Mouse (Mus musculus): ENCODE data around the gene Reep3.
A peak's percentile ranks its signal among the peaks of the same experiment; 100 is the strongest.
"Not testable (repeated sequence)": the region's sequence is repeated elsewhere in the genome, so short reads cannot be mapped to it uniquely, and the experiment has no call there.

Reep3 gene

DNA sequence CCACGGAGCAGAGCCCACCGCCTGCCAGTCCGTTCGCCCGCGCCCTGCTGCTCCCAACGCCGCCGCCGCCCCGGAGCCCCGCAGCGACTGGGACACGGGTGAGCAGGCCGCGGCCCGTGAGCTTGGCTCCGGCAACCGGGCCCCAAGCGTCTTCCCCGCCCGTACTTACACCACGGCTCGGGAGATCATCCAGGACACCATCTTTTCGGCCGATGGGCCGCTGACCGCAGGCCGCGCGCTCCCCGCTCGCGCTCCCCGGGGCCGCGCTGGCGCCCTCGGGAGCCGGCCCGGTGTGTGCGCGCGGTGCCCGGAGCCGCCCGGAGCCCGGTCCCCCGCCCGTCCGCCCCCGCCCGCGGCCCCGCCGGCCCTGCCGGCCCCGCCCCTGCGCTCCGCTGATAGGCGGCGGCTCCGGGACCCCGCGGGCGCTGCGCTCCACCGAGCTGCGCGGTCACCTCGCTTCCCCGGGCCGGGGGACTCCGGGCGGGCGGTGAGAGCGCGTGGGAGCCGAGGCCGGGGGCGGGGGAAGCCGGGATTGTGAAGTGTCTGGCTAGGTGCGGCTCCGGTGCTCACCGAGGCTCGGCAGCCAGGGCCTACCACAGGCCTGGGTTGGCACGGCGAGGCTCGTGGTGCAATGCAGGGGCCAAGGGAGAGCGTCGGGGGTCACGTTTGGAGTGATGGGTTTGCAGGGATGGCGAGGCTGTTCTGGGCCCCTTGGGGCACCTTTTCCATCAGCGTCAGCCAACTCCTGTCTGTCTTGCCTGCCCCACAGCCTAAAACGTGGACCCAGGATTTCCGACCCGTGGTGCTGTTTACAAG is at the start of gene Reep3:
TSS of gene Reep3 (minus strand) at position 325 of the 816 bp plus-strand sequence.
- DNase-seq: peak; percentile 81

DNA sequence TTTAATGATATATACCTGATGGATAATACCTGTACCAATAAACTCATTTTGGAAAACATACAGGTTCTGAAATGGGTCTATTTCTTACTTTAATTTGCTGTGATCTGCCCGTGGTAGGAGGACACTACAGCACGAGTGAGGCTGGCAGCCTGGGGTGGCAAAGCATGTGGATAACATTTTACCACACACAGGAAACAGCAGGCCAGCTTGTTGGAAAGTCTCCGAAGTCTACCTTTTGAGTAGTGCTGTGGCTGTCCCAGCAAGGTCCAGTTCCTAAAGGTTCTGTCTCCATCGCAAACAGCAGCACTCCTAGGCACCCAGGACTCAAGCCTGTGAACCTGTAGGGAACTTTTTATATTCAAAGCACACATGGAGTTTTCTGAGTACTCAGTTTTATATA is 48.9 kb upstream of the Reep3 start:
- no peak for DNase-seq

DNA sequence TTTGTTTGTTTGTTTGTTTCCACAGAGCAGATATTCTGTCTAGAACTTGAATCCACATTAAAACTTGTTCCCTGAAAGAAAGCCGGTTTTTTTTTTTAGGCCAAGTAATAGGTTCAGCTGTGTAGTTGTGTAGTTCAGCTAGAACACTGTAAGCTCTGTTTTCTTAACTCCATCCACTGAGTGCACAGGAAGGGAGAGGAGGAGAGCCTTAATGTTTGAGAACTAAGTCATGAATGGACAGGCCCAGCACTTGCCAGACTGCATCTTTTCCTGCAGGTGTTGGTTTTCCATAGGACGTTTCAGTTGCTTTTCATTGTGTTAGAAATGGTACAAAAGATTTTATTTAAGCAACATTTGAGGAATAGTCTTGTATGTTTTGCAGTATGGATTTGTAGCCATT is 47.5 kb upstream of the Reep3 start:
- no peak for DNase-seq

DNA sequence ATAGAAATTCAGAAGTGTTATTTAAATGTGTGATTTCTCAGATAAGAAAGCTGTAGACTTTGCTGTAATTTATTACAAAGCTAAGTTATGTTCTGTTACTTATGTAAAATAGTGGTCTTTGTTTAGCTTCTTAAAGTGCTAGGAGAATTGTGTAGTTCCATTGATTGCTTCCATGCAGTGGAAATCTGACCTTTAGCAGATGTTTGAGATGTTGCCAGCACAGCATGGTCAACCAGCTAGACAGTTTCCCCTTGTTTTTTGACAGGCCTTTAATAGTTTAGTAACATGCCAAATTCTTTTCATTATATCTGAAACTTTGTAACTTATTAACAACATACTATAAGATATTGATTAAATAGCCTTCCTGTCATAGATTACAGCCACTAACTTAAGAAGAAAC is 46.9 kb upstream of the Reep3 start:
- no peak for DNase-seq

DNA sequence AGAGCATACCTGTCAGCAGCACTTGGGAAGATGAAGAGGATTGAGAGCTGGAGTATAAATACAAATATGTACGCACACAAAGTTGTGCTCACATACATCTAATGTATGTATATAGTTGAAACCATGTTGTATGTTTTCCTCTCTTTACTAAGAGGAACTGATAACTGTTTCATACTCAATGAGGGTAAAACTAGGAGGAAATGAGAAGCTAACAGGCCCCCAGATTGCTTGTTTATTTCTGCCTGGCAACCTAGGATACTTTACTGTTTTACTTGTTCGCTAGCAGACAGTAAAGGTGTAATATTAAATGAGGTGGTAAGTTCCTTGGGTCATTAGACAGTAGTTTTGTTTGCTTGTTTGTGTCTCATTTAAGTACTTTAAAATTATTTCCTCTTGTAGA is 40.7 kb upstream of the Reep3 start:
- DNase-seq: no peak

DNA sequence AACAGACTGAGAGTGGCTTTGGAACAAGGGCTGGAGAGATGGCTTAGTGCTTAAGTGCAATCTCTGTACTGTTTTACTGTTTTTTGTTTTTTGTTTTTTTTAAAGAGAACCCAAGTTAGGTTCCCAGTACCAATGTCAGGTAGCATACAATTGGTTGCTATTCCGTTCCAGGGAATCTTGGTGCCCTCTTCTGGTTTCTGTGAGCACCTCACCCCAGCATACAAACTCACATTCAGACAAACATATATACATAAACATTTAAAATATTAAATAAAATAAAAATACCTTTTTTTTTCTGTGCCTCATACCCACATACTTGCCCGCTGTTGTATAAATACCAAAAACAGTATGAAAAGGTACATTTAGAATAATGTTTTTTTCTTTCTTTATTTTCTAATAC is 37.6 kb upstream of the Reep3 start:
- DNase-seq: no peak

DNA sequence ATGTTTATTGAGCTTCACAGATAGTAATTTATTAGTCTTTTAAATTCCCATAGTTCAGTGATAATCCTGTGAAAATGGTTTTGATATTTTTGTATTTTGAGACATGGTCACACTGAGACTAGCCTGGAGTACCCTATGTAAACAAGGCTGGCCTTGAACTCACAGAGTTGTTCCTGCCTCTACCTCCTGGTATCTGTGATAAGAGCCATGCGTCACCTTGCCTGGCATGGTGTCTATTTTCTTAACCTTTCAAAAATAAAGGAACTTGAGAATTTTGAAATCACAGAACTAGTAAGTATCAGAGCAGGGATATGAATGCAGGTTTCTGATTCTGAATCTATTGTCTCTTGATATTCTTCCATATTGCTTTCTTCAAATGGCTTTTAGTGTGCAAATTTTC is 35.0 kb upstream of the Reep3 start:
- no peak for DNase-seq

DNA sequence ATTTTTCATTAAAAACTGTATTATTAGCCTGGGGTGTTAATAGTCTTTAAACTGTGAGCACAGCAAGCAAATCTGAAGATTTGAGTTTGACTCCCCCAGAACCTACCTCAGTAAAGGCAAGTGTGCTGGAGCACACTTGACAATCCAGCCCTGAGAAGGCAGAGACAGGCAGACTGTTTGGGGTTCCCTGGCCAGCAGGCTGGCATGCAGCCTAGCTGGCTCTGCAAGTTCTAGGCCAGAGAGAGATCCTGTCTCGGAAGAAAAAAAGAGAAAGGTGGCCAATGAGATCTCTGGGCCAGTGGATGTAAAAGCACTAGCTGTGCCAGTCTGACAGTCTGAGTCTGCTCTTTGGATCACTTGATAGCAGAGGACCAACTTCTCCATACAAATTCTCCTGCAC is 32.8 kb upstream of the Reep3 start:
- DNase-seq: no peak

DNA sequence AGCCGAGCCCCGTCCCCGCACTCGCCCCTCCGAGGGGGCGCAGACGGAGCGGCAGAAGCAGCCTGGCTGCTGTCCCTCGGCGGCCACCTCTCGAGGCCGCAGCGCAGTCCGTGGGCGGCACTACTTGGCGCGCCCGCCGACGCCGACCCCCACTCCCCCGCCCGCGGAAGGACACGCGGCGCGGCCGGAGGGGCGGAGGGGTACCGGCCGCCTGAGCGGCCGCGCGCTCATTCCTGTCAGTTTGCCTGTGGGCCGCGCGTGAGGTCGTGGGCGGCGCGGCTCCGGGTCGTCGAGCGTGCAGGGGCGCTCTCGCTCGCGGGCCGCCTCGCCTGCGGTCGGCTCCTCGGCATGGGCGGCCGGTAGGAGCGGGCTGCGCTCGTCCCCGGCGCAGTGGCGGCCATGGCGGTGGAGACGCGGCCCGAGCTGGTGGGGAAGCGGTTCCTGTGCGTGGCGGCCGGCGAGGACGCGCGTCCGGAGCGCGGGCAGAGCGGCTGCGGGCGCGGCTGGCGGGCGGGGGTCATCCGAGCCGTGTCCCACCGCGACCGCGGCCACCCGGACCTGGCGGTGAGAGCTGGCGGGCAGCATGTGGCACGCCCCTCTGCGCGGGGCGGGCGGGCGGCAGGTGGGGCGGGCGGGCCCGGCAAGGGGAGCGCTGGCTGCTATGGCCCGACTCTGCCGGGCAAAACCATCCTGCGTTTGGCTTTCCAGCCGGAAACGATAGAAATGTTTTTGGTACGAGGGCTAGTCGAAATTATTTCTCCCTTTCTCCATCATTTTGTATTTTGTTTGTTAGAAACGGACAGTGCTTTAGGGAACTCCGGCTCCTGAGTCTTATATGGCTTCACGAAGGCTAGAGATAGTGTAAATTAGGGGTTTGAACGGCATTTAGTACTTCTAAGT is 30.4 kb upstream of the Reep3 start:
- DNase-seq: peak; percentile 89

DNA sequence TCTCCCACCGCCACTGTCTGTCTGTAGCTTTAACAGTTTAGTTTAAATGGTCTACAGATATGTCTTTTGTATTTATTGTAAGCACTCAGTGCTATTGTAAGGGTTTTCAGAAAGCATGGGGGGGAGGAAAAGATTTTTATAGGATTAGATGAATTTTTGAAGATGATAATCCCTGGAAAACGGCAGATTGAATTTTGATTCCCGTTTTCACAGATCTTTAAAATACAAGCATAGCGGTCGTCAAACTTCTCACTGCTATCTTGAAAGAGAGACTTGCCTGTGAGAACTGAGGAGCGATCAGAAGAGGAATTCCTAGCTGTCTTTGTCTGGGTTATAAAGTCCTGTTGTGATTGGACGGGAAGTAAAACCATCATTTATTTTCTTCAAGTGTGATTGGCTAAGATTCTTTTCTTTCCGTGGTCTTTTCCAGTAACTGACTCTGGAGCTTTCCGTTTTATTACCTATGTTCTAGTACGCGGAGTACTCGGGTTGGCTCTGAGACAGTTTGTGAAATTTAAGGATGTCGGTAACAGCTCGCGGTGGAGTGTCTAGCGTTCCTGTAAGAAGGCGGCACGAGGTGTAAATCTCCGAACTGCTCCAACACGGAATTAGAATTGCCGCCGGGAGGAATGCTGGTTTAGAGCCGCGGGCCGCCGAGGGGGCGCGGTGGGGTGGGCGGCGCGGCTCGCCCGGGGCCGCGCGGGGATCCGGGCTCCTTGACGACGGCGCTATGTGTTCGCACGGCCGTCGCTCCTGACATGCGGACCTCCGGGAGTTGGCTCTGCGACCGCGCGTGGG is 29.5 kb upstream of the Reep3 start:
- no peak for DNase-seq

DNA sequence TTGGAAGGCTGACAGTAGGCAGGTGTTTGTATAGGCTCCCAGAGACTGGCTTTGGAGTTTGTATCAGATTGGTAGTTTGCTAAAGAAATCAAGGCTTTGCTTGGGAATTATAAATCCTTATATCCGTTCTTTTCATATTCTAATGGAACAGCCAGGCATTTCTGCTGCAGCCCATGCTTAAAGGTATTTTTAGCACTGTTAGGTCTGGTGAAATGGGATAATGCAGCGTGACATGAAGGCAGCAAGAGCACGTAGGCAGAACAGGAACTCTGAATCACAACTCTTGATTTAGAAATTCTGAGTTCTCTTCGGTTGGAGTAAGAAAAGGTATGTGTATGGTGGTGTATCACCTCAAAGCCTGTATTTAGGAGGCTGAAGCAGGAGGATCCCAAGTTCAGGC is 27.4 kb upstream of the Reep3 start:
- DNase-seq: no peak

DNA sequence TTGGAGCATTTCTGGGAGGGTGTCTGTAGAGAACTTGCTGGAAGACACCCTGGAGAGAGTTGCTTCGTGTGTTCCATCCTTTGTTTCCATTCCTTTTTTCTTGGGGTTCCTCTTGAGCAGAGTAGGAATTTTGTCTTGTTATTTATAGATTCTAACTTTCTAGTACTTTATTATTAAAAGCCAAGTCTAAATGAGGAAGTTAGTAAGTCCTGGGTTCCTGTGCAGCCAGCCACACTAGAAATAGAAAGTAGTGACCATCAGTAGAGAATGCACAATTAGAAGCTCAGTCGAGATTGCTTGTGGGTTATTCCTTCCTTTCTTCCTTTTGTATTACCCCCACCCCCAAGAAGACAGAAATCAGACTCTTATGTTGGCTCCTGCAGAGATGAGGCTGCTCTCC is 27.0 kb upstream of the Reep3 start:
- no peak for DNase-seq

DNA sequence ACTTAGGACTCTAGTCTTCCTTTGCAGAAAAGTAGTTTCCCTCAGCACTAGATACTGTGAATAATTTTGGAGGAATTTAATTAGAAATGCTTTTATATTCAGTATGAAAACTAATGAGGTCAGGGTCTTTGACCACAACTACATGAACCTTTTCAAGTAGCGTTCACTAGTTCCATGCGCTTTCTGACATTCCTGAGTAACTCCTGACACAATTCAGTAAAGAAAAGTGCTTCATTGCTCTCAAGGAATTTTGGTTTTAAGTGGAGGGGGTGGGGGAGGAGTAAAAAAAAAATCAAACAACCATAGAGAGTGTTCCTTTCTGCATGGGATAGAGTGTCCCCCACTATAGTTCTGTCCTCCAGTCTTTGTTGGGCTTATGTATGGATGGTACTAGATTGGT is 23.9 kb upstream of the Reep3 start:
- DNase-seq: no peak

DNA sequence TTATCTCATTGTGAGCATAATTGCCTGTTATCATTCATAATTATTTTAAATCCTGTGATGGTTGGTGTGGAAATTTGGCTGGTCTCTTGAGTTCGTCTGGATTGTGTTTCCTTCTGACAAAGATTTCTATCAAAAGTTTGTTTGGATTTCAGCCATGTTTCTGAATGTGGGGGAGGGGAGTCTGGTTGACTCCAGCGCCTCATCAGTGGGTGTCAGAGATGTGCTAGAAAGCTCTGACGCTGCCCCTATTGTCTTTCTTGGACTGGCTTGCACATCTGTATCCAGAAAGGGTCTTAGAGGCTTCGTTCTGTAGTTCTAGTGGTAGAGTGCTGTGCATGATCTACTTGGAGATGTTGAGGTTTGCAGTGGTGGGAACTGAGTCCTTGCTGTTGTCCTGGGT is 23.4 kb upstream of the Reep3 start:
- DNase-seq: no peak

DNA sequence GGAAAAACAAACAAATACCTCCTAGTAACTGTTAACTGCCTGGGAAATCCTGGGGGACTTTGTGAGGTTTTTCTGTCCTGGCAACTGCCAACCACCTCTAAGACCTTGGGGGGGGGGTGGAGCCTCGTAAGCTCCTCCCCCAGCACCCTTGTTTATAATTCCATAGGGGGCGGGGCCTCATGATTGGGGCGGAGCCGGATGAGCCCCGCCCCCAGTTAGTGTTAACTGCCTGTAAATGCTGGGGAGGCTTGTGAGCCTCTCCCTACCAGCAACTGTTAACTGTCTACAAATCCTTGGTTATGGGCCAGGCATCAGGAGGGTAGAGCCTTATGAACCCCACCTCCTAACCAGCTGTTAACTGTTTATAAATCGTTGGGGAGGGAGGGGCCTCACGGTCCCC is 22.5 kb upstream of the Reep3 start:
- no peak for DNase-seq

DNA sequence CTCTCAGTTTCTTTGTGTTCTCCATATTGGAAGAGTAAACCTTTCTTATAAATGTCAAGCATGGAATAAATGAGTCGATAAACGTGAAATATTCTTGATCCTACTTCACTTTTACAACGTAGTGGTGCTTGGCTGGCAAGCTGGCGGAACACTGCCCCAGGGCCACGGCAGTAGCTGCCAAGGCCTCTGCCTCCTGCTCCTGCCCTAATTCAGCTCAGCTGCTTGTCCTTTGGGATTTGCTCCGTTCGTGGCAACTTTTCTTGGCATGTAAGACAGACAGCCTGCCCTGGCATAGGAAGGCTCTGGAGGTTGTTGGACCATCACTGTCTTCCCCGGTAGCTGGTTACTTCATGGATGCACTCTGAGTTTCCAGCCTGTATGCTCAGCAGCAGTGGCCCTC is 19.5 kb upstream of the Reep3 start:
- peak; percentile 57 for DNase-seq

DNA sequence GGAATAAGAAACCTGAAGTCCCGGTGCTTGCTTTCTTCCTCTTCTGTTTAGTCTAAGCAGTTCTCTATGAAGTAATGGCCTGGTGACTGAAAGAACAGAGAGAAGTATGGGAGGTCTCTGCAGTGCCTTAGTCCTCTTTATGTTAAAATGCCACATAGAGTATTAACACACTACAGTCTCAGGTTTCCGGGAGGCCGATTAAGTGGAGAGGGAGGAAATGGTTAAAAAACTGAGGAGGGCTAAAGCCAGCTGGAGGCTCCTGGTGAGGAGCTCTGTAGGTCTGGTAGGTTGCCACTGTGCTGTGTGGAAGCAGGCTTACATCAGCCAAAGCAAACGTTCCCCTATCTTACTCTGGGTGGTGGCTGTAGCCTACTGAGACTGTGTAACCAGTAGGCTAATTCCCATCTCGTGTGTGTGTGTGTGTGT is 18.9 kb upstream of the Reep3 start:
- no peak for DNase-seq

DNA sequence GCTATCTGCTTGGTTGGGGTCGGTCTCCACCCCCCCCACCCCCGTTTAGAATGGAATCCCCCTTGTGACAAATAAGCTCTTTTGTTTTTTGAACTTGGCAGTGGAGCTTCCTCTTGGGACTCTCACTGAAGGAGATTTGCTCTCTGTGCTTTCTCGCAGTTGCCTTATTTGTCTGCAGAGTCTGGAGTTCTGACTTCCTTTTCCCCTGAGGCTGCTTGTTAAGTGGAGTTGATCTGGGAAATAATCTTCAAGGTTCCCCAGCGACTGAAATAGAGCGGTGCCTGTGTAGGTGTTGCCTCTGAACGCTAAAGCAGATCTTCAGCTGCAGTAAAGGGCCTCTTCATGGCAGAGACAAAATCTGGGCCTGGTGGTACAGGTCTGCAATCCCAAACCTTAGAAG is 18.4 kb upstream of the Reep3 start:
- no peak for DNase-seq

DNA sequence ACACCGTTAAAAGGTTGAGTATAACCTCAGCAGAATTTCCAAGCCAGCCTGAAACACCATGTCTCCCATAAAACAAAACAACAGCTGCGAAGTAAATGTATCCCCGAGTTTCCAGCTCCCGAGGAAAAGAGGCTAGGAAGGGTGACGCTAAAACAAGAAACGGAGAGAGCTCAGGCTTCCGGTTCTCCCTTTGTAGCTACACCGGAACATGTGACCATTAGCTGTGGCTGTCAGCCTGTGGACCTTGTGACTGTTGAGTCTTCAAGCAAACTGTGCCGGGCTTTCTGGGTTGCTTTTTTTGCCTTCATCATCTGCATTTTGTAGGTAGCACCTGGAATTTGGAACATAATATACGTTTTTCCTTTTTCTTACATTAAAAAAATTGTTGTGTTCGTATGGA is 17.1 kb upstream of the Reep3 start:
- DNase-seq: no peak

DNA sequence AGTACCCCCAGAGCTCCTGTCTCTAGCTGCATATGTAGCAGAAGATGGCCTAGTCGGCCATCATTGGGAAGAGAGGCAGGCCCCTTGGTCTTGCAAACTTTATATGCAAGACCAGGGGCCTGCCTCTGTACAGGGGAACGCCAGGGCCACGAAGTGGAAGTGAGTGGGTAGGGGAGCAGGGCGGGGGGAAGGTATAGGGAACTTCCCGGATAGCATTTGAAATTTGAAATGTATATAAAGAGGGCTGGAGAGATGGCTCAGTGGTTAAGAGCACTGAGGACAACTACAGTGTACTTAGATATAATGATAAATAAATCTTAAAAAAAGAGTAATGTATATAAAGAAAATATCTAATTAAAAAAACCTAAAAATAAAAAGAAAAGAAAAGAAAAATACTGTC is 16.2 kb upstream of the Reep3 start:
- not testable (repeated sequence) for DNase-seq

DNA sequence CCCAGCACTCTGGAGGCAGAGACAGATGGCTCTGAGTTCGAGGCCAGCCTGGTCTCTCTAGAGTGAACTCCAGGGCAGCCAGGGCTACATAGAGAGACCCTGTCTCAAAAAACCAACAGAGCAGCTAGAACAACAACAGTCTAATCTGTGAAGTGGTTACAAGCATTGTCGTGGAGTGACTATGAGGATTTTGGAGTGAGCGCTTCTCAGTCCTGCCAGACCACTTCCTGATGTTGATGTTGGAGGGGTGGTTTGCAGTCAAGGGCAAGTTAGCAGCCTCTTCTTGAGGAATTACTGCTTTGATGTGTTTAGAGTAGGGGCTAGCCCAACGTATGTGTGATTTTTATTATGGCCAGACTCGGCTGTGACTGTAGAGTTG is 15.0 kb upstream of the Reep3 start:
- DNase-seq: no peak

DNA sequence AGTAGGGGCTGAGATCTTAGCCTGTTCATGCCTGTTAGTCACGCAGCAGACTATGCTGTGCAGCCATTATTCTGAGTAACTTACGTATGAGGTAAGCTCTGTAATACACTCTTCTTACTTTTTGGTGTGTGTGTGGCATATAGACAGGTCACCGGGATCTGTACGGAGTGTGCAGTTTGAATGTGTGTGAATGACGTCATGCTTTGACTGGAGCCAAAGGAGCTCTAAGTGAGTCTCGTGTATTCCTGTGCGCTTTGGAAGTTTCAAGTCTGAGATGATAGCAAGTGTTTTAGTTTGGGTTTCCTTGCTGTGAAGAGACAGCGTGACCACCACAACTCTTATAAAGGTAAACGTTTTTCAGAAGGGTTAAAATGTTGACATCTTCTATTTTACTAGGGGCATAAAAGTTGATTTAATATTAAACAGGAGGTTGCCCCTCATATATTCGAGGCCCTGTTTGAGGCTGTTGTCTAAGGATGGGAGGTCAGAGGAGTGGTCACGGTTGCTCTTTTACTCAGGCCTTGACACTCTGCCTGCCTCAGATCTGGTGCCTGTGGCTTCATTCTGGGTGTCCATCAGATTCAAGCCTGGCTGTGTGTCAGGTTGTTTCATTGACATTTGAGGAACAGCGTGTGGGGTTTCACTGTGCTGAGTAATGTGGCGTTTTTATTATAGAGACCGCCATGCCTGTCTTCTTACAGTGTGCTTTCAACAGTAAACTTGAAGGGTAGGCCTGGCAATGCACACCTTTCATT is 14.5 kb upstream of the Reep3 start:
- no peak for DNase-seq

DNA sequence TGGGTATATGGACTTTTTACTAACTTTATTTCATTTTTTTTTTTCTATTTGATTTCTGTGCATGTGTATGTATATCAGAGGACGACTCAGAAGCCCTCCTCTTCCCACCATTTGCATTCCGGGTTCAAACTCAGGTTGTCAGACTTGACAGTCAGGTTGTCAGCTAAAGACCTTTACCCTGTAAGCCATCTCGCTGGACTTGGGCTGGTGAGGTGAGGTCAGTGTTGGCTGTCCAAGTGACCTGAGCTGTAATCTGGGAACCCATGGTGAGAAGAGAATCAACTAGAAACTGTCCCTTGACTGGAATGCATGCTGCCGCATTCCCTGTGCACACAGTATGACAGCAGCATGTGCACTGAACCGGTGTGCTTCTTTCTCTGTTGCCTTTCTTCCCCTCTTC is 12.9 kb upstream of the Reep3 start:
- DNase-seq: no peak
